Mouse (Mus musculus): ENCODE results near the gene Acsf3. TPM values are rescaled to one million over a fixed set of nuclear protein-coding genes. Genes with fewer than 3 reads are reported as not detected.
A peak's percentile ranks its signal among the peaks of the same experiment; 100 is the strongest.

Gene Acsf3
- 12.8 and 13.7 TPM in 2 replicates for total RNA-seq (2014; rRNA removed)
- 38.4 and 39.7 TPM in 2 replicates for polyA plus RNA-seq (2012; rRNA removed)

GRCm38 (mm10) chr8:122775285-122776155 lies at the start of gene Acsf3:
Acsf3 (plus strand) TSS chr8:122775486.
- peaks cover 3% of the 10 kb centered on the region for H3K4me1 ChIP-seq (ENCODE audit: control insufficient read depth, insufficient read depth, low read length)
- no peak within 1 kb of the TSS; the same call in 1 of the 2 replicates for H3K27ac ChIP-seq (replicated peaks; ENCODE audit: insufficient read depth, low read depth, low read length)
- WGBS, result 1% methylated on average over 50 of the region's 50 CpGs
- TF ChIP-seq CTCF (IDR thresholded peaks at IDR 0.05; ENCODE audit: low read depth, low read length) (no peak), POLR2A (IDR thresholded peaks at IDR 0.05; ENCODE audit: extremely low read depth, insufficient read depth, low read length) (no peak)
- H3K4me3 ChIP-seq (ENCODE audit: insufficient read depth, low read depth, low read length), result peak within 1 kb of the TSS; percentile 94
- H3K79me2 ChIP-seq (ENCODE audit: control insufficient read depth, insufficient read depth, low read length), result peaks cover 3% of the 10 kb centered on the region; the same call in 1 of the 2 replicates
- H3K9ac ChIP-seq (ENCODE audit: low read depth, low read length), result peak within 1 kb of the TSS; percentile 83
- H3K27me3 ChIP-seq (ENCODE audit: control insufficient read depth, insufficient read depth, low read length), result no peaks in the 10 kb centered on the region
- peak; percentile 48 for DNase-seq (ENCODE audit: extremely low read depth, low read depth, low spot score)
- H3K36me3 ChIP-seq (ENCODE audit: control insufficient read depth, insufficient read depth, low read length), result no peaks in the 10 kb centered on the region

GRCm38 (mm10) chr8:122726789-122727188 lies 48.5 kb upstream of the Acsf3 start:
- no peak for DNase-seq (ENCODE audit: extremely low read depth, low read depth, low spot score)
- H3K36me3 ChIP-seq (ENCODE audit: control insufficient read depth, insufficient read depth, low read length), result no peaks in the 10 kb centered on the region
- 73% methylated on average over 2 of the region's 2 CpGs for WGBS
- H3K4me3 ChIP-seq (ENCODE audit: insufficient read depth, low read depth, low read length), result no peak overlapping the region
- peaks cover 2% of the 10 kb centered on the region; the same call in 1 of the 2 replicates for H3K4me1 ChIP-seq (ENCODE audit: control insufficient read depth, insufficient read depth, low read length)
- no peaks in the 10 kb centered on the region for H3K79me2 ChIP-seq (ENCODE audit: control insufficient read depth, insufficient read depth, low read length)
- no peak overlapping the region for H3K27ac ChIP-seq (replicated peaks; ENCODE audit: insufficient read depth, low read depth, low read length)
- H3K27me3 ChIP-seq (ENCODE audit: control insufficient read depth, insufficient read depth, low read length), result no peaks in the 10 kb centered on the region
- no peak for TF ChIP-seq POLR2A (IDR thresholded peaks at IDR 0.05; ENCODE audit: extremely low read depth, insufficient read depth, low read length)
- no peak for TF ChIP-seq CTCF (IDR thresholded peaks at IDR 0.05; ENCODE audit: low read depth, low read length)
- no peak overlapping the region for H3K9ac ChIP-seq (ENCODE audit: low read depth, low read length)

- no peak for TF ChIP-seq CTCF (IDR thresholded peaks at IDR 0.05; ENCODE audit: low read depth, low read length)
- TF ChIP-seq POLR2A (IDR thresholded peaks at IDR 0.05; ENCODE audit: extremely low read depth, insufficient read depth, low read length), result no peak
- 68% methylated on average over 5 of the region's 5 CpGs for WGBS
- H3K27me3 ChIP-seq (ENCODE audit: control insufficient read depth, insufficient read depth, low read length), result no peaks in the 10 kb centered on the region
- no peak overlapping the region for H3K4me3 ChIP-seq (ENCODE audit: insufficient read depth, low read depth, low read length)
- H3K79me2 ChIP-seq (ENCODE audit: control insufficient read depth, insufficient read depth, low read length), result no peaks in the 10 kb centered on the region
- no peak overlapping the region for H3K9ac ChIP-seq (ENCODE audit: low read depth, low read length)
- no peak for DNase-seq (ENCODE audit: extremely low read depth, low read depth, low spot score)
- no peaks in the 10 kb centered on the region for H3K36me3 ChIP-seq (ENCODE audit: control insufficient read depth, insufficient read depth, low read length)
- peaks cover 2% of the 10 kb centered on the region; the same call in 1 of the 2 replicates for H3K4me1 ChIP-seq (ENCODE audit: control insufficient read depth, insufficient read depth, low read length)
- H3K27ac ChIP-seq (replicated peaks; ENCODE audit: insufficient read depth, low read depth, low read length), result no peak overlapping the region
These were observed 47.9 kb upstream of the Acsf3 start for GRCm38 (mm10) chr8:122727412-122727811.

GRCm38 (mm10) chr8:122728630-122729029 lies 46.7 kb upstream of the Acsf3 start:
- 44% methylated on average over 3 of the region's 3 CpGs for WGBS
- no peak for DNase-seq (ENCODE audit: extremely low read depth, low read depth, low spot score)

GRCm38 (mm10) chr8:122735110-122735509 lies 40.2 kb upstream of the Acsf3 start:
- WGBS, result 69% methylated on average over 3 of the region's 3 CpGs
- DNase-seq (ENCODE audit: extremely low read depth, low read depth, low spot score), result no peak
- TF ChIP-seq CTCF (IDR thresholded peaks at IDR 0.05; ENCODE audit: low read depth, low read length) (no peak), POLR2A (IDR thresholded peaks at IDR 0.05; ENCODE audit: extremely low read depth, insufficient read depth, low read length) (no peak)
- Histone ChIP-seq H3K27me3 (ENCODE audit: control insufficient read depth, insufficient read depth, low read length) (no peaks in the 10 kb centered on the region), H3K27ac (replicated peaks; ENCODE audit: insufficient read depth, low read depth, low read length) (no peak overlapping the region), H3K4me1 (ENCODE audit: control insufficient read depth, insufficient read depth, low read length) (no peaks in the 10 kb centered on the region), H3K79me2 (ENCODE audit: control insufficient read depth, insufficient read depth, low read length) (no peaks in the 10 kb centered on the region), H3K36me3 (ENCODE audit: control insufficient read depth, insufficient read depth, low read length) (no peaks in the 10 kb centered on the region), H3K9ac (ENCODE audit: low read depth, low read length) (no peak overlapping the region), H3K4me3 (ENCODE audit: insufficient read depth, low read depth, low read length) (no peak overlapping the region)

More at GRCm38 (mm10) chr8:122728630-122729029, 46.7 kb upstream of the Acsf3 start:
- TF ChIP-seq CTCF (IDR thresholded peaks at IDR 0.05; ENCODE audit: low read depth, low read length), result no peak
- no peak for TF ChIP-seq POLR2A (IDR thresholded peaks at IDR 0.05; ENCODE audit: extremely low read depth, insufficient read depth, low read length)
- Histone ChIP-seq H3K27ac (replicated peaks; ENCODE audit: insufficient read depth, low read depth, low read length) (no peak overlapping the region), H3K36me3 (ENCODE audit: control insufficient read depth, insufficient read depth, low read length) (no peaks in the 10 kb centered on the region), H3K27me3 (ENCODE audit: control insufficient read depth, insufficient read depth, low read length) (no peaks in the 10 kb centered on the region), H3K4me1 (ENCODE audit: control insufficient read depth, insufficient read depth, low read length) (peaks cover 2% of the 10 kb centered on the region; the same call in 1 of the 2 replicates), H3K9ac (ENCODE audit: low read depth, low read length) (no peak overlapping the region), H3K79me2 (ENCODE audit: control insufficient read depth, insufficient read depth, low read length) (no peaks in the 10 kb centered on the region), H3K4me3 (ENCODE audit: insufficient read depth, low read depth, low read length) (no peak overlapping the region)
